Mouse (Mus musculus) E14TG2a.4 (cell line): ENCODE results near the gene Abcg8.

ENCODE experiments used
- H3K27me3 ChIP-seq: 2 replicates; pipeline ENCODE4 v1.6.1; 2014; ENCODE audit warnings: low read length, control low read depth; ENCODE audit not compliant: insufficient read depth
- H3K36me3 ChIP-seq: 2 replicates; pipeline ENCODE4 v1.6.1; 2014; ENCODE audit warnings: low read length, control low read depth; ENCODE audit not compliant: insufficient read depth
- H3K4me1 ChIP-seq: replicated peaks from 2 replicates; pipeline ENCODE4 v1.6.1; 2014; ENCODE audit warnings: low read depth, low read length, control low read depth
- H3K4me3 ChIP-seq: replicated peaks from 2 replicates; pipeline ENCODE4 v1.5.1; 2014; ENCODE audit warnings: mild to moderate bottlenecking, low read length
- H3K9me3 ChIP-seq: 2 replicates; pipeline ENCODE4 v1.6.1; 2014; ENCODE audit warnings: low read length, control low read depth
- CTCF ChIP-seq: conservative IDR thresholded peaks from 2 replicates; pipeline ENCODE4 v1.5.1; 2014; ENCODE audit warnings: low read length
- NANOG ChIP-seq: IDR thresholded peaks from 2 replicates; pipeline ENCODE4 v1.6.1; 2014; ENCODE audit warnings: borderline replicate concordance, low read length, mixed read lengths
- POU5F1 ChIP-seq: IDR thresholded peaks from 2 replicates; pipeline ENCODE4 v1.6.1; 2014; ENCODE audit warnings: low read length, borderline replicate concordance

The Abcg8 gene

DNA sequence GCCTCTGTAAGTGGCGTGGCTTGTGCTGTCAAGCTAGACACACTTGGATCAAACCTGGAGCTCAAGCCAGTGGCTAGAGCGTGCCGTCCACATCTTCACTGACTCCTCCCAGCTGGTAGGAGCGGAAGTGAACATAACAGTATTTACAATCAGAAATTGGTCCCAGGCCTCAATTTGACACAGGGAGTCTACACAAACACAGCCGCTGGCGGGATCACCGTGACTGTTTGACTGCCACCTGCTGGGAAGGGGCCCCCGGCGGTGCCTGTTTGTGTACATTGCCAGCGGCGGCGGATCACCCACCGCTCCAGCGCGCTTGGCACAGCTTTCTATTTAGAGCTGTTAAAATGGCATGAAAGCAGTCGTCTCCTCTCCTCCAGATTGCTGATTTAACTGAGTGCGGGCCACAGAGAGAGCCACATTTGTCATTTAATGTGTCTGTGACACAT lies 33.3 kb downstream of the Abcg8 start:
- H3K9me3 ChIP-seq = no peaks in the 10 kb centered on the region
- peaks cover 51% of the 10 kb centered on the region for H3K4me1 ChIP-seq
- TF ChIP-seq CTCF (no peak), POU5F1 (no peak), NANOG (no peak)
- H3K27me3 ChIP-seq = no peaks in the 10 kb centered on the region
- H3K36me3 ChIP-seq = peaks cover 71% of the 10 kb centered on the region
- H3K4me3 ChIP-seq = 0 out of 2 replicates have a peak overlapping the region, but pooled peaks have one; percentile 20

DNA sequence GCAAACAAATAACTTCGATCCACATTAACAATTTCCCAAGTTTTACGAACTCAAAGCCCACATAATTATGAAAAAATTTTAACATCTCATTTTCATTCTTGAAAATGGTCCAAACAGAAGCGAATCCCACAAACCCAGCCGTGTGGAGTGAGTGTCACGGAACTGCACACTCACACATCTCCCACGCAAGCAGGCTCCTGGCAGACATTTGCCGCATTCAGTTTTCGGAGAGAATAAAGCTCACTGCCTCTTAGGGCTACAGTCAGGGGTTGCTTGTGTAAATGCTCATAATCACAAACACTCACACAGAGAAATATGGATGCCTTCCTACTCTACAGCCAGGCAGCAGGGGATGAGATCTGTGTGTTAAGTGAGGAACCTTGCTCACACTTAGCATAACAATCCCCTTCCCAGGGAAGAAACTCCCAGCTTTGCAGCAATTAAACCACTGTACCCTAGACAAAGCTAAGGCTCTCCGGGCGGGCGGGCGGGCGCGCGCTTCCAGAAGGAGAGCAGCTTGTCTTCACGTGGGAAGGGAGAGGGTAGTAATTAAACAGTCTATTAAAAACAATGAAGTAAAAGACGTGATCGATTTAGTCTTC lies 37.6 kb downstream of the Abcg8 start:
- TF ChIP-seq POU5F1 (no peak), NANOG (peak; percentile 50; the same call in 1 of the 2 replicates), CTCF (no peak)
- Histone ChIP-seq H3K9me3 (no peaks in the 10 kb centered on the region), H3K36me3 (peaks cover 67% of the 10 kb centered on the region), H3K4me3 (no peak overlapping the region), H3K27me3 (no peaks in the 10 kb centered on the region), H3K4me1 (peaks cover 70% of the 10 kb centered on the region)

DNA sequence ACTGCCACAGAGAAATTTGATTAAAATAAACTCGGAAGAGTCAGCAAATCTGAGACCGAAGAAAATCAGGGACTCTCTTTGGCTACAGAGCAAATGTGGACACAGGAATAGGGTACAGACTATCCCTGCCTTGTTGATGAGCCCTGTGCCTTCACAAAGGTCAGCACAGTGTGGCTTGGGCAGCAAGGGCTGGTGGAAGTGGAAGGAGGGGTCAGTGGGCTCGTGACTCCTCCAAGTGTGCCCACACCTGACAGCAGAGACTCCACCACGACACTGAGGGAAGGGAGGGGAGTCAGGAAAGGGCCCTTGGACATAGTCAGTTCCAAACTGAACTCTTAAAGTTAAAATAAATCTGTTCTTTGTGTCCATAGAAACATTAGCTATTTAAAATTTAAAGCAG lies 38.8 kb downstream of the Abcg8 start:
- no peak overlapping the region for H3K4me3 ChIP-seq
- H3K9me3 ChIP-seq = no peaks in the 10 kb centered on the region
- no peaks in the 10 kb centered on the region for H3K27me3 ChIP-seq
- TF ChIP-seq NANOG (no peak), POU5F1 (no peak), CTCF (no peak)
- H3K4me1 ChIP-seq = peaks cover 63% of the 10 kb centered on the region
- H3K36me3 ChIP-seq = peaks cover 54% of the 10 kb centered on the region

DNA sequence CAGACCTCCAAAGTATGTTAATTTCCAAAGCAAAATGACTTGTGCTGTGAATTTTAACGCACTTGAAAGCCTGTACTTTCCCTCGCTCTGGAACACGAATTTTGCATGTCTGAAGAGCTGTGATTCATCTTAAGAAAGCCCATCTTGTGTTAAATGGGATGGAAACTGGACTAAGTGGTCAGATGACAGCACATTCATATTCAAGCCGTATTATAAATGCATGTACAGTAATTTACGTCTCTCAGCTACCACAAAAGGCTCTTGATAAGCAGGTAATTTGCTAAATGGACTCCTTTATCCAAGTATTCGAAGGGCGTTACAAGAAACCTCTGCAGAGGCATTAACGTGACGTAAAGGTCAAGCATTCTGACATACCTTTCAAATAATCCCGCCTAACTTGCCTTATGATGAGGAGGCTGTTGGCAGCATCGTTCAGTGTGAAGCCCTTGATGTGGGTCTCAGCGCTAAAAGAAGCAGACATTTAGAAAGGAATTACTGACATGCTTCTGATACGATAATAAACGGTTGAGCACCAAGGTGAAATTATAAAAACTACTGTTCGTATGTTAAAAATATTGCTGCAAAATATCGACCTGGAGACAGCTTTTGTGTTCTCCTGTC lies 40.3 kb downstream of the Abcg8 start:
- TF ChIP-seq CTCF = no peak
- peak; percentile 71 for TF ChIP-seq NANOG
- H3K4me3 ChIP-seq = no peak overlapping the region

DNA sequence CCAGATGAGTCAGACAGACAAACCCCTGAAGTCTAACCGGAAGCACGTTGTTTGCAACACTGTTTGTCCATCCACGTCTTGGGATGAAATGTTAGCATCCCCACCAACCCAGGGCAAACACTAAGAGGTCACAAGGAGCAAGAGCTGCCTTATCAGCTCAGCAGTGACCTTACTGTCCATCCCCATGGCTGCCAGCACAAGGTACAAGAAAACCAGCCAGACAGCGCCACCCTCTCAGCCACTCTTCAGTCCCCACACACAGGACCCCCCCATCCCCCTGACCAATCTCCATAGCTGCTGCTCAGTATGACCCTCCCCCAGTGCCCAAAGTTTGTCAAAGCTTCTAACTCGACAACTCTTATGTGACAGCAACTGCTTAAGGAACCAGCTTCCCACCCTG lies 41.3 kb downstream of the Abcg8 start:
- Histone ChIP-seq H3K4me1 (peaks cover 80% of the 10 kb centered on the region), H3K27me3 (no peaks in the 10 kb centered on the region), H3K4me3 (no peak overlapping the region), H3K36me3 (peaks cover 50% of the 10 kb centered on the region), H3K9me3 (no peaks in the 10 kb centered on the region)
- TF ChIP-seq POU5F1 (no peak), NANOG (no peak), CTCF (no peak)

More for the DNA sequence above, 40.3 kb downstream of the Abcg8 start:
- Histone ChIP-seq H3K27me3 (no peaks in the 10 kb centered on the region), H3K4me1 (peaks cover 73% of the 10 kb centered on the region), H3K9me3 (no peaks in the 10 kb centered on the region), H3K36me3 (peaks cover 50% of the 10 kb centered on the region)

DNA sequence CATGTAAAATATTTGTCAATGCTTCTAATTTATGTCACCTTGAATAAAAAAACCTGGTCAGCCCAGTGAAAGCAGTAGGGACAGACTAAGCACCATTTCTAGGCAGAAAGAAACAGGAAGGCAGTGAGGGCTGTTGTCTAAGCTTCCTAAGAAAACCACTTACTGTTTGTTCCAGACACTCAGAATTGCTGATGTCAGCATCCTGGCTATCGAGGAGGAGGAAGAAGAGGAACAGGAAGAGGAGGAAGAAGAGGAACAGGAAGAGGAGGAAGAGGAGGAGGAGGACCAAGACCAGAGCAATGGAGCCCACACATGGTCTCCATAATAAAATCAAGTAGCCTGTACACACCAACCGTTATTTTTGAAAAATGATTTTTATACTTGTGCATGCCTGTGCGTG lies 43.0 kb downstream of the Abcg8 start:
- TF ChIP-seq NANOG (no peak), CTCF (no peak), POU5F1 (no peak)
- Histone ChIP-seq H3K4me1 (peaks cover 66% of the 10 kb centered on the region), H3K4me3 (no peak overlapping the region), H3K36me3 (peaks cover 57% of the 10 kb centered on the region), H3K27me3 (no peaks in the 10 kb centered on the region), H3K9me3 (no peaks in the 10 kb centered on the region)

DNA sequence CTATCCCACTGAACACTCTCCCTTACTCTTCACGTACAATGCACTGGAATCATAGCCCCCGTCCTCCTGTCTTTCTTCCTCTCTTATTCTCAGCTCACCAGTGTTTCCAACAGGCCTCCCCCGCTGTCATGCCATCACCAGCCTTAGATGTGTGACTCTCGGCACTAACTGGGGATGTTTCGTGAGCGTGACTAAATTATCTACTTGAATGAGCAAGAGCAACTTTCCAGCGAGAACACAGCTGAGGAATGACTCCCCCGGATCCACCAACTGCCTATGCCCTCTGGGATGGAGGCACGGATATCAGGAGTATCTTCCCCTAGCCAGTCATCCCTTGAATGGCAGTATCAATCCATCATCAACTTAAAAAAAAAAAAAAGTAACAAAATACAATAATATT lies 47.9 kb downstream of the Abcg8 start:
- H3K27me3 ChIP-seq = no peaks in the 10 kb centered on the region
- TF ChIP-seq NANOG = no peak
- no peak for TF ChIP-seq CTCF
- TF ChIP-seq POU5F1 = no peak
- H3K4me1 ChIP-seq = peaks cover 31% of the 10 kb centered on the region
- H3K9me3 ChIP-seq = no peaks in the 10 kb centered on the region
- peaks cover 81% of the 10 kb centered on the region for H3K36me3 ChIP-seq
- H3K4me3 ChIP-seq = no peak overlapping the region

DNA sequence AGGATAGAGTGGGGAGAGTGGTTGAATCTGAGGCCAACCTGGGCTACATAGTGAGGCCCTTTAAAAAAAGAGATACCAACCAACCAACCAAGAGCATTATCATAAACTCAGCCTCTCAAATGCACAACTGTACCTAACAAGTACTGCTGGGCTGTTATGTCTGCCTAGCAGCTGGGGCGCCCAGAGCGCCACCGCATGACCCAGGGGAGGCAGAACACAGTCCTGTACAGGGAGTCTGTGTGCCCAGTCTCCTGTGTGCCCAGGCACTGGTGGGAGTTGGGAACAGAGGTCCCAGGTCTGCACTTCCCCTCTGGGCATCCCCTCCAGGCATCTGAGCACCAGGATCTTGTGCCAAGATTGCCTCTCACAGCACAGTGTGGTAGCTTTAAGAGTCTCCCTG lies 49.1 kb downstream of the Abcg8 start:
- peaks cover 23% of the 10 kb centered on the region for H3K4me1 ChIP-seq
- TF ChIP-seq CTCF = no peak
- no peak for TF ChIP-seq POU5F1
- TF ChIP-seq NANOG = no peak
- H3K27me3 ChIP-seq = no peaks in the 10 kb centered on the region
- H3K36me3 ChIP-seq = peaks cover 91% of the 10 kb centered on the region
- H3K4me3 ChIP-seq = no peak overlapping the region
- no peaks in the 10 kb centered on the region for H3K9me3 ChIP-seq

DNA sequence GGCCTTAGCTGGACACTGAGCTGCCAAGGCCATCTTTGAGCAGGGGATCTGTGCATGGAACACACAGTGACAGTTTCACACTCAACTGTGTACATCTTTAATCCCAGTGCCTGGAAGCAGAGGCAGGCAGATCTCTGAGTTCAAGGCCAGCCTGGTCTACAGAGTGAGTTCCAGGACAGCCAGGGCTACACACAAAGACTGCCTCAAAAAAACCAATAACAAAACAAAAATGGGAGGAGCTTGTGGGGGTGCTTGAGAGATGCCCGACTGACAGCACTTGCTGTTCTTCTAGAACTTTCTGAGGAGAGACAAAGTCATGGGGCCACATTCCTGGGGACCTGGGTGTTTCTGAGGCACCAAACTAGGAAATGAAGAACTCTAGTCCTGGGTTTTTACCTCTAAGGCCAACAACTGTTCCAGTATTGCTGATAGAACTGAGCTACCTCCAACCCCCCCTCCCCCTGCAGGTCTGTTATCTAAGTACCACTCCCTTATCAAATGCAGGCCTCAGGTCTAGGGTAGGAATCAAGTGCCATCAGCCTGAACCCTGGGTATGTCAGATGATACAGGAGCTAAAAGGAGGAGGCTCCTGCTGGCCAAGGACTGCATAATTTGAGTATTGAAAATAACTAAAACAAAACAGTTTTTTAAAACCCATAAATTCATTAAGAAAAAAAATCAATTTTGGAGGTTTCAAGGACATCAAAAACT lies 52.3 kb downstream of the Abcg8 start:
- no peaks in the 10 kb centered on the region for H3K27me3 ChIP-seq
- no peak for TF ChIP-seq NANOG
- no peak for TF ChIP-seq POU5F1
- peaks cover 2% of the 10 kb centered on the region; the same call in 1 of the 2 replicates for H3K4me1 ChIP-seq
- H3K9me3 ChIP-seq = no peaks in the 10 kb centered on the region
- no peak overlapping the region for H3K4me3 ChIP-seq
- H3K36me3 ChIP-seq = peaks cover 94% of the 10 kb centered on the region
